Mouse (Mus musculus) heart, embryonic 14.5 days (tissue): ENCODE data around the gene Rfx1. TPM values are rescaled to one million over a fixed set of nuclear protein-coding genes. Genes with fewer than 3 reads are reported as not detected.
A peak's percentile ranks its signal among the peaks of the same experiment; 100 is the strongest.

Experiments used
- ATAC-seq: fragments of 200-750 bp; cut with Nextera tagmentation; 2 replicates; pipeline ENCODE4 v1.8.0; 2017; ENCODE audit warnings: low read depth, moderate TSS enrichment; ENCODE audit not compliant: insufficient number of reproducible peaks, insufficient read depth, low FRiP score
- H3K27ac ChIP-seq, 2 experiments: fragments of 200-500 bp in 1 of 2; fragments of 300-500 bp in 1 of 2; sonication (generic) in 1 of 2; replicated peaks in 1 of 2; 2 replicates each; pipeline ENCODE4 v1.5.1; 2012 to 2014; ENCODE audit warnings: low read depth in 2 of 2, low read length in 2 of 2, control low read depth in 1 of 2, mild to moderate bottlenecking in 1 of 2, mixed read lengths in 1 of 2; ENCODE audit not compliant: control insufficient read depth in 1 of 2, insufficient read depth in 1 of 2
- H3K27me3 ChIP-seq: fragments of 300-500 bp; sonication (generic); 2 replicates; pipeline ENCODE4 v1.6.1; 2014; ENCODE audit warnings: mild to moderate bottlenecking, low read length, control low read depth; ENCODE audit not compliant: control insufficient read depth, insufficient read depth
- H3K36me3 ChIP-seq: fragments of 300-500 bp; sonication (generic); 2 replicates; pipeline ENCODE4 v1.6.1; 2014; ENCODE audit warnings: mild to moderate bottlenecking, control low read depth, low read length, mixed read lengths; ENCODE audit not compliant: control insufficient read depth, insufficient read depth
- H3K4me1 ChIP-seq, 2 experiments: fragments of 200-500 bp in 1 of 2; fragments of 300-500 bp in 1 of 2; sonication (generic) in 1 of 2; 2 replicates each; pipeline ENCODE4 v1.6.1; 2012 to 2014; ENCODE audit warnings: low read length in 2 of 2, control low read depth in 1 of 2, mixed read lengths in 1 of 2; ENCODE audit not compliant: control insufficient read depth in 2 of 2, insufficient read depth in 2 of 2
- H3K4me2 ChIP-seq: fragments of 300-500 bp; sonication (generic); 2 replicates; pipeline ENCODE4 v1.6.1; 2014; ENCODE audit warnings: mild to moderate bottlenecking, low read length
- H3K4me3 ChIP-seq, 2 experiments: fragments of 200-500 bp in 1 of 2; fragments of 300-500 bp in 1 of 2; sonication (generic) in 1 of 2; 2 replicates each; pipeline ENCODE4 v1.5.1; 2012 to 2014; ENCODE audit warnings: low read length in 2 of 2, mild to moderate bottlenecking in 2 of 2, control low read depth in 1 of 2, low read depth in 1 of 2, moderate library complexity in 1 of 2; ENCODE audit not compliant: control insufficient read depth in 1 of 2, insufficient read depth in 1 of 2
- H3K9ac ChIP-seq: fragments of 300-500 bp; sonication (generic); 2 replicates; pipeline ENCODE4 v1.6.1; 2014; ENCODE audit warnings: mild to moderate bottlenecking, low read length
- H3K9me3 ChIP-seq: fragments of 300-500 bp; sonication (generic); 2 replicates; pipeline ENCODE4 v1.6.1; 2016; ENCODE audit warnings: low read length, control low read depth; ENCODE audit not compliant: control insufficient read depth
- WGBS: fragments of 180-500 bp; shearing (Covaris S2); extraction: QIAGEN DNeasy Blood & Tissue Kit; methylation state at CpG from one replicate; pipeline ENCODE4 v1.1.7; 2014; 5-methylcytosine and 5-hydroxymethylcytosine counted together
- polyA plus RNA-seq: library from polyadenylated mRNA; unstranded; fragments of >200 nt; fragmentation: Nextera tagmentation; extraction: Ambion mirVana; gene quantifications from 2 replicates; pipeline ENCODE4 v1.2.1, GENCODE M21; 2014

The Rfx1 gene
- polyA plus RNA-seq, 1 experiment from 2014 or later, result 6.1 TPM

DNA sequence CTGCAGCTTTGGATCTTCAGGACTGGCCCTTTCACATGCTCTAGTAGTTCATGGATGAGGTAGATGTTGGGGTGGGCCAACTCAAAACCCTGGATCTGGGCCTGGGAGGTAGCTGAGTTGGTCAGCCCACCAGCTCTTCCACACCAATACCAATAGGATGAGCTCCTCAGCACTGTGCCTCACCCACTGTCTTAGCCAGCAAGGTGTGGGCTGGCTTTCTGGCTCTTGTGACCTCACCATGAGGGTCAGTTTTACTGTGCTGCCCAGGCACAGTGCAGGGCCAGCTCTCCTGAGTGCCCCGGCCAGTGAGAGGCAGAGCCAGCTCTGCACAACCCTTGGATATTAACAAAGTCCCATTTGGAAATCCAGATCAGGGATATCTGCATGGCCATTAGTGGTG, 8.8 kb upstream of the Rfx1 start:
- Histone ChIP-seq H3K27me3 (no peaks in the 10 kb centered on the region), H3K4me3 (no peak overlapping the region), H3K9me3 (0 out of 2 replicates have a peak, but pooled peaks cover 5% of the 10 kb centered on the region), H3K36me3 (no peaks in the 10 kb centered on the region), H3K27ac (no peak overlapping the region), H3K9ac (no peak overlapping the region), H3K4me1 (peaks cover under 1 to 1% of the 10 kb centered on the region in 2 experiments; a peak in 3 of 4 replicates), H3K4me2 (no peak overlapping the region)
- WGBS, result 91% methylated on average over 1 of the region's 1 CpGs
- no peak for ATAC-seq

DNA sequence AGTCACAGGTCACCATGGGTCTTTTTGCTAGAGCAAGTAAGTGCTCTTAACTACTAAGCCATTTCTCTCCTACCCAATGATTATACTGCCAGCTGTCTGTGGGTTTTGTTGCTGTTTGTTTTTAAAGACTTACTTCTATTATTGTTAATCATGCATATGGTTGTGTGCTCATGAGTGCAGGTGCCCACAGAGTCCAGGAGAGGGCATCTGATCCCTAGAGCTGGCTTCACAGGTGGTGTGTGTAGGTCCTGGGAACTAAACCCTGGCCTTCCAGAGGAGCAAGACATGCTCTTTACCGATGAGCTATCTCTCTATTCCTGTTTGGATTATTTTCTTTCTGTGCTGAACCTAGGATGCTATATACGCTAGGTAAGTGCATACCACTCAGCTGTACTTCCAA, 7.4 kb upstream of the Rfx1 start:
- Histone ChIP-seq H3K27me3 (no peaks in the 10 kb centered on the region), H3K4me2 (no peak overlapping the region), H3K9me3 (no peaks in the 10 kb centered on the region), H3K9ac (no peak overlapping the region), H3K36me3 (no peaks in the 10 kb centered on the region), H3K27ac (no peak overlapping the region), H3K4me3 (no peak overlapping the region), H3K4me1 (no peaks in the 10 kb centered on the region; a peak in 1 of 4 replicates)
- 84% methylated on average over 2 of the region's 2 CpGs for WGBS
- ATAC-seq, result no peak

- H3K27me3 ChIP-seq, result no peaks in the 10 kb centered on the region
- no peak overlapping the region for H3K9ac ChIP-seq
- H3K4me3 ChIP-seq, result no peak overlapping the region
- H3K36me3 ChIP-seq, result no peaks in the 10 kb centered on the region
- H3K4me2 ChIP-seq, result no peak overlapping the region
- H3K27ac ChIP-seq, result no peak overlapping the region
- H3K9me3 ChIP-seq, result no peaks in the 10 kb centered on the region
- H3K4me1 ChIP-seq, result no peaks in the 10 kb centered on the region; a peak in 1 of 4 replicates
- no peak for ATAC-seq
- WGBS, result 82% methylated on average over 2 of the region's 2 CpGs
Measured at GRCm38 (mm10) chr8:84060245-84060644, 6.4 kb upstream of the Rfx1 start.

DNA sequence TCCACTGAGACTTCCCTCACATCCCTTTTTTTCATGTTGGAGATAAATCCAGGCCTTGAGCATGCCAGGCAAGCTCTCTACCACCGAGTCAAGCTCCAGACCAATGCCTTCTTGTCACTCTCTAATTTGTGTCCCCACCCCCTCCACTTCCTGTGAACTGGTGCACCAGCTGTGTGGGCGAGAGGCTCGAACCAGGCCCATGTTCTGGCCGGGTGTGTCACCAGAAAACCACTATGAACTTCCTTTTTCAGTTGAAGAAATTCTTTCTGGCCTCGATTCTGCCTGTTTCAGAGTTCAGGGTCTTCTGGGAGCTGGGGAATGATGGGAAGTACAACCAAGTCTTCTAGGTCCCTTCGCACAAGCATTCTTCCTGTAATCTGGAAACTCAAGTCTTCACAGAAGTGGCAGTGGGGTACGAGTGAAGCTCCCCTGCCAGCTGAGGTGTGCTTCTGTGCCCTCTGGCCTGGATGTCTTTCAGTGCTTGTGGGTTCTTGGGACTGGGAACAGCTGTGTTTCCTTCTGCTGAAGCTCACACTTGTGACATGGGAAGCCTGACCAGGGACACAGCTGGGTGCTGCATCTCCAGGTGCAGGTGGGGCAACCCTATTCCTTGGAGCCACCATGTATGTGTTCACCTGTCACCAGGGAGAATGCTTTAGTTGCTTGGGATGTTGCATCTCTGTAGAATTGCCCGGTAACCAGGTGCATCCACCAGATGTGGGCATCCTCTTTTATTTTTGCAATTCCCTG, 2.6 kb upstream of the Rfx1 start:
- H3K27me3 ChIP-seq, result no peaks in the 10 kb centered on the region
- ATAC-seq, result no peak
- no peaks in the 10 kb centered on the region for H3K9me3 ChIP-seq
- H3K4me3 ChIP-seq, result no peak overlapping the region
- no peak overlapping the region for H3K9ac ChIP-seq
- H3K4me1 ChIP-seq, result peaks cover 9 to 22% of the 10 kb centered on the region in 2 experiments
- 62% methylated on average over 8 of the region's 8 CpGs for WGBS
- H3K36me3 ChIP-seq, result no peaks in the 10 kb centered on the region
- 0 out of 4 replicates have a peak overlapping the region, but pooled peaks of 1 of the 2 experiments have one; percentile 28 for H3K27ac ChIP-seq
- no peak overlapping the region for H3K4me2 ChIP-seq

DNA sequence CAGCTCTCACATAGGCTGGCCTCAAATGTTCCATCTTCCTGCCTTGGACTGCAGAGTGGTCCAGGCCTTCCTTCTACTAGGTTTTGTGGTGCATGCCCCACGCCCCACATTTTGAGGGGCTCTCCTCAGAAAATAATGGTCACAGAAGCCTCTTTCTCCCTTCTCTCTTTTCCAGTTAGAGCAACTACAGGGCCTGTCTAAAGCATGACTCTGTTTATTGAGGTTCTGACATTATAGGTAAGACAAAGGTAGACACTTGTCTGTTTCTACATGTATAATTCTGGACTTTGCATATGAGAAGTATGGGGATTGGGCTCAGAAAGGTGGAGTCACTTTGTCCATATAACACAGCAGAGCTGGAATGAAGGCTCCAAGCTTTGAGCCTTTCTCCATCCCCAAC, 1.6 kb upstream of the Rfx1 start, which contains the start of gene Gm10643:
TSS of gene Gm10643 (minus strand) at position 101 of the 400 bp plus-strand sequence.
- Histone ChIP-seq H3K4me2 (peak within 1 kb of the TSS; percentile 88), H3K27ac (peak within 1 kb of the TSS; percentile 78 to 90)

DNA sequence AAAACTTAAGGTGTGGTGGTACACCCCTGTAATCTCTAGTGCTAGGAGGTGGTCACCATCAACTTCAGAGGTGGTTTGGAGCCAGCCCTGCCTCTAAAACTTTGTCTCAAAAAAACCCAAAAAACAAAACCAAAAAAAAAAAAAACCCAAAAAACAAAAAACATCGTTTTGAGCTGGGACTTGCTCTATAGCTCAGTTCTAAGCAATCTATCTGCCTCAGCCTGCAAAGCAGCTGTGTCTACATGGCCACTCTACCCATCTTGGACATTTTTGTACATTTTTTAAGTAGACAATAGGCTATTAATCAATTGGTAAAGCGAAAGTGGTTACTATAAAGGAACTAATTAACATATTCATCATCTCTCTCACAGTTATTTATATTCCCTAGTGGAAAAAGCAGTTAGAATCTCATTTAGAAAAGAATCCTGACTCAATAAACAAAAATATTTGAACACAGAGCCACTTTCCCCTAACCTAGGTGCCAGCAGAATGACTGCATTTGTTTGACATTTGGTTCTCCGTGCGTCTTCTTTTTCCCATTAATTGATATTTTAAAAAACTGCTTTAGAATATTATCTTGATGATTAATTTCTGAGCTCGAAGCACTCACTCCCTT, 1.1 kb upstream of the Rfx1 start:
- Histone ChIP-seq H3K4me1 (peaks cover 13 to 34% of the 10 kb centered on the region in 2 experiments), H3K27me3 (no peaks in the 10 kb centered on the region), H3K27ac (peak overlapping the region; percentile 78 to 90), H3K9ac (peak overlapping the region; percentile 86), H3K4me3 (peak overlapping the region; percentile 73 to 74), H3K9me3 (no peaks in the 10 kb centered on the region), H3K36me3 (no peaks in the 10 kb centered on the region), H3K4me2 (peak overlapping the region; percentile 88)
- WGBS, result 26% methylated on average over 5 of the region's 5 CpGs
- ATAC-seq, result no peak

More for the DNA sequence above, 1.6 kb upstream of the Rfx1 start, which contains the start of gene Gm10643:
- Histone ChIP-seq H3K36me3 (no peaks in the 10 kb centered on the region), H3K27me3 (no peaks in the 10 kb centered on the region), H3K4me3 (peak within 1 kb of the TSS; percentile 73 to 74), H3K9ac (peak within 1 kb of the TSS; percentile 86), H3K9me3 (no peaks in the 10 kb centered on the region), H3K4me1 (peaks cover 13 to 32% of the 10 kb centered on the region in 2 experiments)
- ATAC-seq, result no peak
- WGBS, result 92% methylated on average over 1 of the region's 1 CpGs

- WGBS, result under 1% methylated on average over 52 of the region's 58 CpGs
- H3K4me3 ChIP-seq, result peak overlapping the region; percentile 70 to 73
- H3K4me1 ChIP-seq, result peaks cover 19 to 49% of the 10 kb centered on the region in 2 experiments
- H3K36me3 ChIP-seq, result no peaks in the 10 kb centered on the region
- no peaks in the 10 kb centered on the region for H3K27me3 ChIP-seq
- H3K9ac ChIP-seq, result peak overlapping the region; percentile 82
- peak; percentile 73 for ATAC-seq
- no peaks in the 10 kb centered on the region for H3K9me3 ChIP-seq
- peak overlapping the region; percentile 64 for H3K4me2 ChIP-seq
- H3K27ac ChIP-seq, result peak overlapping the region; percentile 68 to 91
Measured at GRCm38 (mm10) chr8:84067047-84067573, 476 bp downstream of the Rfx1 start.
